Mouse (Mus musculus) layer of hippocampus, postnatal 25 days (tissue): ENCODE data around the gene Bcl2l15. TPM values are rescaled to one million over a fixed set of nuclear protein-coding genes. Genes with fewer than 3 reads are reported as not detected.

Experiments used
- DNase-seq, 2 experiments: peaks; one replicate each; pipeline ENCODE4 v3.0.0; 2022; ENCODE audit warnings: mixed read lengths in 2 of 2, low spot score in 1 of 2; ENCODE audit errors: extremely low spot score in 1 of 2
- total RNA-seq, 2 experiments: library from RNA; stranded (reverse); gene quantifications; 2 replicates each; pipeline ENCODE4 v1.2.3; 2021

The Bcl2l15 gene
- total RNA-seq, 2 experiments from 2014 or later: 1.5 to 1.6 TPM

DNA sequence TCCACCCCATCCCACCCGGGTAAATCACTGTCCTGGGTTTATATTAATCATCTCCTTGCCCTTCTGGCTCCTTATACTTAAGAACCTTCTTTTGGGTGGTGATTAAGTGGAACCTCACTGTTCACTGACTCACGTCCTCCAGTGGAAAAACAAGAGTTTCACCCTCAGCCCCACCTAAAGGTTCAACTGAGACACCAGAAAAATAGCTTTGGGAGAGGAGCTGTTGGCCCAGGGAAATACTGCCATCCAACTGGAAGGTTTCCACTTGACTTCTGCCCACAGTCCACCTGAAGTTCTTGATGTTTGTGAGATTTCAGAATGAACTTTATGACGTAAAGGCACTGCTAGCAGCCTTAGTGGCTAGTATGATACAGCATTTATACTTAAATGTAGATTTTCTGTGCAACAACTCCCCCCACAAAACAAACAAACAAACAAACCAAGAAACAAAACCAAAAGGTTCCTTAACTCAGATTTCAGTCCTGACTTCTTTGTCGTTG is 30.4 kb downstream of the Bcl2l15 start:
- DNase-seq: no peak

DNA sequence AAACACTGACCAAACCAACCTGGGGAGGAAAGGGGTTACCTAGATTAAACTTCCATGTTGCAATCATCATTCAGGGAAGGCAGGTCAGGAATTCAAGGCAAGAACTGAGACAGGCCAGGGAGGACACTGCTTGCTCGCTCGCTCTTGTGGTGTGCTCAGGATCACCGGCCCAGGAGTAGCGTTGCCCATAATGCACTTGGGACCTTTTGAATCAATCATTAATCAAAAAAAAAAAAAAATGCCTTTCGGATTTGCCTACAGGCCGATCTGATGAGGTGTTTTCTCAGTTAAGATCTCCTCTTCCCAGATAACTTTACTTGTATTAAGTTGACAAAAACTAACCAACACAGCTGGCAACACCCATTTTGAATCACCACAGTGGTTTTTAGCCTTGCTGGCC is 31.8 kb downstream of the Bcl2l15 start:
- DNase-seq: no peak

DNA sequence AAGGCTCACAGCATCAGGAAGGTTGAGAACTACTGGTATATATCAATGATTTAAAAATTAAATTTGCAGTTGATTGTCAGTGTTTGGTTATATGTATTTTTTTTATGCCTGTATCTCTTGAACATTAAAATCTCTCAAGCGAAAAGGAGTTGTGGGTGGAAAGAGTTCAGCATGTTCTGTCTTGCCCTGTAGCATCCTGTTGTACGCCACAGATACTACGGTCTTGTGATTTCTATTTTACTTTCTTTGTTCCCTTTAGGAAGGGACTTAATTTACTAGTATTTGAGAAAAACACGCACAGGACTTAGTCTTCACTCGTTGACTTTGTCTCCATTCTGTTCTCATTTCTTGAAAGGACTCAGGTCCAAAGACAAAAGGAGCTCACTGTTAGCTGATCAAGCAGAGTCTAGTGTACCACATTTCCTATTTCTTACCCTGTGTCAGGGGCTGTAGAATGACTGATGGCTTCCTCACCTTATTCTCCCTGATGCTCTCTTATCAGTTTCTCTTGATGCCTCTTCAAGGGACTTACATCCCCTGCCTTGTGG is 35.1 kb downstream of the Bcl2l15 start:
- no peak for DNase-seq

GRCm38 (mm10) chr3:103868008-103868407 is 35.6 kb downstream of the Bcl2l15 start:
- no peak for DNase-seq

DNA sequence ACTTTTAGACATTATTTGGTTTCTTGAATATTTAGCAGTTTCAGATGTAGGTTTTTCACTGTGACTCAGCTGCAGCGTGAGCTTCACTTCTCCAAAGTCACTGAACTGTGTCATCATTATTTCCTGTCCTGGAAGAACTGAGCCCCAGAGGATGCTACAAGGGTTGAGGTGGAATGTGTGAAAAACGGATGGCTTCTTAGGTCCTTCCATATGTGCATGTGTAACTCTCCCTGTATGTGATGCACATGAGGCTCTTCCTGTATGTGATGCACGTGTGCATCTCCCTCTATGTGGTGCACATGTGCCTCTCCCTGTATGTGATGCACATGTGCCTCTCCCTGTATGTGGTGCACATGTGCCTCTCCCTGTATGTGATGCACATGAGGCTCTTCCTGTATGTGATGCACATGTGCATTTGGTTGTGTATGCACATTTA is 40.3 kb downstream of the Bcl2l15 start:
- no peak for DNase-seq

GRCm38 (mm10) chr3:103874329-103874728 is 41.9 kb downstream of the Bcl2l15 start:
- DNase-seq: no peak

DNA sequence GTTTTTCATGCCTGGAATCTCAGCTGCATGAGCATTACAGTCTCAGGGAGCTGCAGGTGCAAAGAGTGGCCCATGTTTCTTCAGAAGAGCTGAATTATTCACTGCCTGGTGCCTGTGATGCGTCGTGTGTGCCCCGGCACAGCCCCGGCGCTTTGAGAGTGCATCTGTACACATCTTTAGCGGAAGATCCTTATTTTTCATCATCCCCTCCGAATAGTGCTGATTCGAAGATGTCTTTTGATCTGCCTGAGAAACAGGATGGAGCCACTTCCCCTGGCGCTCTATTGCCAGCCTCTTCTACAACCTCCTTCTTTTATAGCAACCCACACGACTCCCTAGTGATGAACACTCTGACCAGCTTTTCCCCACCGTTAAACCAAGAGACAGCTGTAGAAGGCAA is 53.5 kb downstream of the Bcl2l15 start:
- DNase-seq: no peak

- DNase-seq: peak in 1 of 2 experiments; percentile 58
Measured at GRCm38 (mm10) chr3:103887581-103887980, 55.2 kb downstream of the Bcl2l15 start.

DNA sequence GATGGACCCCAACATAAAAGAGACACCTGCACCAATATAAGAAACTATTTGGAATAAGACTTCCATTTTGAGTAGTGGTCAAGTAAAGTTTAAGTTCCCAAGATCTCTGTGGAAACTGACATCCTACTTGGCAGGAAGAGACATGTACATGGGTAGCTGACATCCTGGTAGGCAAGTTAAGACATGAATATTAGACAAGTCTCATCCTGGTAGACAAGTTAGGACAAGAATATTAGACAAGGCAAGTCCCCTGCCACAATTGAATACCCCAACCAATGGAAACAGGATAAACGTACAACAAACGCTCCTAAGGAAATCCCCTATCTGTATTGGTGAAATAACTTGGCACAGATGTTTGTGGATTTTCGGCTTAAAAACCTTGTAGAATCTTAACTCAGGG is 61.0 kb downstream of the Bcl2l15 start:
- DNase-seq: no peak

Other genes starting within 250 kb of the Bcl2l15 start
- gene Atg4a-ps, start 186.5 kb upstream of the Bcl2l15 start, total RNA-seq: under 1 TPM in 1 of 2 experiments, not detected in 1; 0.59 TPM
- gene Olfml3, start 94.6 kb upstream of the Bcl2l15 start, total RNA-seq: 10 to 100 TPM; 12.5 to 15.0 TPM
- not detected for gene Gm10964, start 93.2 kb upstream of the Bcl2l15 start, total RNA-seq
- gene Hipk1, start 41.0 kb upstream of the Bcl2l15 start, total RNA-seq: 100 to 1,000 TPM; 108 to 115 TPM
- 1 to 10 TPM; 8.5 to 9.3 TPM for gene Dclre1b, start 23.2 kb upstream of the Bcl2l15 start, total RNA-seq
- 10 to 100 TPM; 15.3 to 18.6 TPM for gene Ap4b1, start 23.1 kb upstream of the Bcl2l15 start, total RNA-seq
- gene Gm43064, start 23.0 kb upstream of the Bcl2l15 start, total RNA-seq: under 1 TPM in 1 of 2 experiments, not detected in 1; 0.31 TPM
- gene Ptpn22, start 27.2 kb downstream of the Bcl2l15 start, total RNA-seq: under 1 TPM; 0.91 to 0.96 TPM
- 10 to 100 TPM; 20.0 to 20.3 TPM for gene Rsbn1, start 81.5 kb downstream of the Bcl2l15 start, total RNA-seq
- gene Phtf1, start 135.5 kb downstream of the Bcl2l15 start, total RNA-seq: 10 to 100 TPM; 38.7 to 46.7 TPM